Mouse (Mus musculus) ES-E14 (cell line): ENCODE results near the gene Fbxw2. TPM values are rescaled to one million over a fixed set of nuclear protein-coding genes. Genes with fewer than 3 reads are reported as not detected.
"Not testable (repeated sequence)": the region's sequence is repeated elsewhere in the genome, so short reads cannot be mapped to it uniquely, and the experiment has no call there.

Source experiments
- DNase-seq: peaks from one replicate; pipeline ENCODE4 v3.0.0-alpha.2; 2013; ENCODE audit warnings: low read depth, low spot score
- H3K27ac ChIP-seq: 2 replicates; pipeline ENCODE4 v1.5.1; 2012; ENCODE audit warnings: low read depth, mild to moderate bottlenecking, low read length, moderate library complexity, mixed read lengths; ENCODE audit not compliant: poor library complexity, insufficient read depth, severe bottlenecking
- H3K36me3 ChIP-seq: 2 replicates; pipeline ENCODE4 v1.6.1; 2012; ENCODE audit warnings: mild to moderate bottlenecking, low read length, moderate library complexity, mixed read lengths; ENCODE audit not compliant: control insufficient read depth, poor library complexity, insufficient read depth, severe bottlenecking
- H3K4me1 ChIP-seq, 2 experiments: fragments of 150-350 bp in 1 of 2; sonication (generic) in 1 of 2; 2 replicates each; pipeline ENCODE4 v1.6.1; 2012; ENCODE audit warnings: low read length in 2 of 2, mild to moderate bottlenecking in 1 of 2, mixed read lengths in 1 of 2; ENCODE audit not compliant: control insufficient read depth in 2 of 2, insufficient read depth in 2 of 2, poor library complexity in 1 of 2
- H3K4me3 ChIP-seq, 2 experiments: fragments of 150-350 bp in 1 of 2; sonication (generic) in 1 of 2; 2 replicates each; pipeline ENCODE4 v1.5.1; 2012; ENCODE audit warnings: low read length in 2 of 2, low read depth in 1 of 2, mild to moderate bottlenecking in 1 of 2, mixed read lengths in 1 of 2; ENCODE audit not compliant: insufficient read depth in 1 of 2, poor library complexity in 1 of 2, severe bottlenecking in 1 of 2
- H3K9ac ChIP-seq: 2 replicates; pipeline ENCODE4 v1.6.1; 2012; ENCODE audit warnings: low read depth, mild to moderate bottlenecking, low read length, mixed read lengths; ENCODE audit not compliant: poor library complexity, insufficient read depth, severe bottlenecking
- H3K9me3 ChIP-seq: fragments of 150-350 bp; sonication (generic); 2 replicates; pipeline ENCODE4 v1.6.1; 2012; ENCODE audit warnings: low read depth, mild to moderate bottlenecking, low read length; ENCODE audit not compliant: control insufficient read depth, insufficient read depth
- CHD2 ChIP-seq: IDR thresholded peaks from 2 replicates; pipeline ENCODE4 v1.6.1; 2014; ENCODE audit warnings: mild to moderate bottlenecking, low read depth, low read length, inconsistent platforms
- HCFC1 ChIP-seq: IDR thresholded peaks from 2 replicates; pipeline ENCODE4 v1.6.1; 2012; ENCODE audit warnings: low read length, inconsistent platforms, borderline replicate concordance; ENCODE audit not compliant: insufficient read depth
- MAFK ChIP-seq: IDR thresholded peaks from 2 replicates; pipeline ENCODE4 v1.6.1; 2014; ENCODE audit warnings: mild to moderate bottlenecking, low read depth, low read length, inconsistent platforms; ENCODE audit not compliant: insufficient read depth
- ZC3H11A ChIP-seq: IDR thresholded peaks from 2 replicates; pipeline ENCODE4 v1.6.1; 2012; ENCODE audit warnings: low read depth, mild to moderate bottlenecking, inconsistent platforms, low read length, borderline replicate concordance
- ZNF384 ChIP-seq: IDR thresholded peaks from 2 replicates; pipeline ENCODE4 v1.6.1; 2012; ENCODE audit warnings: low read depth, low read length, inconsistent platforms
- in situ Hi-C, 2 experiments: fragments of 600-800 bp; cut with MboI; formaldehyde crosslinking; loops; one replicate each; pipeline ENCODE4 v1.15.1; 2025; ENCODE audit warnings: low sequenced_read_pairs in 2 of 2, inconsistent platforms in 1 of 2; ENCODE audit not compliant: unreplicated experiment in 2 of 2
- total RNA-seq: library from RNA; depleted of rRNA; stranded (reverse); fragments of 300-350 nt; gene quantifications from 2 replicates; pipeline ENCODE4 v1.2.3, GENCODE M21; 2012

The Fbxw2 gene
- total RNA-seq, 1 experiment, result 57.2 TPM

DNA sequence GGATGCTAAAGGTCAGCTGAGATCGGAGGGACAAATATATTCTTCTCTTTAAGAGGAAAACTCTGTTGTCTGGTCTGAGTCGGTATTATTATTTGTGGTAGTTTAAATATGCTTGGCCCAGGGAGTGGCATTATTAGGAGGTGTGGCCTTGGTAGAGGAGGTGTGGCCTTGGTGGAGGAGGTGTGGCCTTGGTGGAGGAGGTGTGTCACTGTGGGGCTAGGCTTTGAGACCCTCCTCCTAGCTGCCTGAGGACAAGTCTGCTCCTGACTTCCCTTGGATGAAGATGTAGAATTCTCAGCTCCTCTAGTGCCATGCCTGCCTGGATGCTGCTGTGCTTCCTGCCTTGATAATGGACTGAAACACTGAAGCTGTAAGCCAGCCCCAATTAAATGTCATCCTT lies 31.6 kb downstream of the Fbxw2 start:
- no peak for DNase-seq
- Histone ChIP-seq H3K9me3 (no peaks in the 10 kb centered on the region), H3K9ac (no peak overlapping the region), H3K4me3 (no peak overlapping the region), H3K36me3 (peaks cover 4% of the 10 kb centered on the region; the same call in 1 of the 2 replicates), H3K27ac (no peak overlapping the region), H3K4me1 (no peaks in the 10 kb centered on the region)
- in situ Hi-C loops, result no loop called here
- no peak for TF ChIP-seq MAFK
- TF ChIP-seq ZNF384, result no peak
- TF ChIP-seq CHD2, result no peak
- no peak for TF ChIP-seq ZC3H11A
- TF ChIP-seq HCFC1, result no peak

- in situ Hi-C loops, H3K36me3 ChIP-seq, DNase-seq: not testable (repeated sequence)
Measured at GRCm38 (mm10) chr2:34792543-34792942, 33.6 kb downstream of the Fbxw2 start.

DNA sequence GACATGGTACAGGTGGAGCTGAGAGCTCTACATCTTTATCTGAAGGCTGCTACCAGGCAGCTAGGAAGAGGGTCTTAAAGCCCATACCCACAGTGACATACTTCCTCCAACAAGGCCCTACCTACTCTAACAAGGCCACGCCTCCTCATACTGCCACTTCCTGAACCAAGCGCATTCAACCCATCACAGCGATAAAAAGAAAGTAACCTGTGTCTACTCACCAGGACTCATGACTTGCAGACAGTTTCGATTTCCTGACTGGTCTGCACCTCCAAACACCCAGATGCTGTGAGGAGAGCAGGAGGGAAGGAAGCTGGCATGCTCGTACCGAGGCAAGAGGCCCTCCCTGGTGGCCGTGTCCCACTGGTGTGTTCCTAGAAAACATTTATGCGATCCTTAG lies 35.8 kb downstream of the Fbxw2 start:
- no peak for DNase-seq
- peaks cover 5% of the 10 kb centered on the region; the same call in 1 of the 2 replicates for H3K36me3 ChIP-seq
- H3K9me3 ChIP-seq, result no peaks in the 10 kb centered on the region
- no peak overlapping the region for H3K4me3 ChIP-seq
- H3K4me1 ChIP-seq, result no peaks in the 10 kb centered on the region
- in situ Hi-C loops, result no loop called here
- no peak overlapping the region for H3K9ac ChIP-seq
- no peak for TF ChIP-seq ZNF384
- TF ChIP-seq HCFC1, result no peak
- TF ChIP-seq CHD2, result no peak
- no peak for TF ChIP-seq MAFK
- TF ChIP-seq ZC3H11A, result no peak
- no peak overlapping the region for H3K27ac ChIP-seq

More at GRCm38 (mm10) chr2:34792543-34792942, 33.6 kb downstream of the Fbxw2 start:
- not testable (repeated sequence) for H3K4me3 ChIP-seq, H3K9me3 ChIP-seq, H3K27ac ChIP-seq, H3K4me1 ChIP-seq, H3K9ac ChIP-seq
- peak; percentile 69 for TF ChIP-seq ZNF384

- in situ Hi-C loops, result no loop called here
- H3K4me3 ChIP-seq, result no peak overlapping the region
- H3K9me3 ChIP-seq, result no peaks in the 10 kb centered on the region
- no peak overlapping the region for H3K9ac ChIP-seq
- peaks cover 13% of the 10 kb centered on the region for H3K36me3 ChIP-seq
- H3K4me1 ChIP-seq, result no peaks in the 10 kb centered on the region
- no peak overlapping the region for H3K27ac ChIP-seq
- no peak for DNase-seq
- TF ChIP-seq ZC3H11A (no peak), CHD2 (no peak), HCFC1 (no peak), MAFK (no peak), ZNF384 (no peak)
Measured at GRCm38 (mm10) chr2:34784085-34784484, 42.0 kb downstream of the Fbxw2 start.
